Mouse (Mus musculus) urinary bladder, postnatal 0 days (tissue): ENCODE results near the gene Leng9. TPM values are rescaled to one million over a fixed set of nuclear protein-coding genes. Genes with fewer than 3 reads are reported as not detected.

Experiments used
- polyA plus RNA-seq: library from polyadenylated mRNA; unstranded; fragments of >200 nt; fragmentation: Nextera tagmentation; extraction: Ambion mirVana; gene quantifications from 2 replicates; pipeline ENCODE4 v1.2.1, GENCODE M21; 2015

Gene Leng9
- 4.5 TPM in 2 replicates for polyA plus RNA-seq

GRCm38 (mm10) chr7:4150059-4150541 is at the start of gene Leng9:
TSS of gene Leng9 (minus strand) at chr7:4150374.

GRCm38 (mm10) chr7:4164090-4164910 is 14.1 kb upstream of the Leng9 start, which contains the start of gene Cdc42ep5:
TSS of gene Cdc42ep5 (minus strand) at chr7:4164860.

GRCm38 (mm10) chr7:4136771-4137531 is 13.2 kb downstream of the Leng9 start, which contains the start of gene Leng8:
TSS of gene Leng8 (plus strand) at chr7:4137039.

GRCm38 (mm10) chr7:4119344-4119902 is 30.8 kb downstream of the Leng9 start, which contains the start of gene Ttyh1:
TSS of gene Ttyh1 (plus strand) at chr7:4119408.

Other genes with a start within 250 kb of the Leng9 start
- 0.08 and 0.17 TPM in 2 replicates for gene Lilra6, start 234.9 kb downstream of the Leng9 start, polyA plus RNA-seq
- gene Lair1, start 87.2 kb downstream of the Leng9 start, polyA plus RNA-seq, result 0.67 and 3.2 TPM in 2 replicates
- 2.1 and 3.8 TPM in 2 replicates for gene Ttyh1, start 31.0 kb downstream of the Leng9 start, polyA plus RNA-seq
- 28.5 and 29.3 TPM in 2 replicates for gene Leng8, start 13.3 kb downstream of the Leng9 start, polyA plus RNA-seq
- 86.7 and 89.6 TPM in 2 replicates for gene Cdc42ep5, start 14.5 kb upstream of the Leng9 start, polyA plus RNA-seq
- 0.23 and 0.27 TPM in 2 replicates for gene Lilra5, start 87.4 kb upstream of the Leng9 start, polyA plus RNA-seq
- gene Ncr1, start 187.3 kb upstream of the Leng9 start, polyA plus RNA-seq, result not detected in 2 replicates
- gene Gp6, start 247.4 kb upstream of the Leng9 start, polyA plus RNA-seq, result 0.13 and 0.37 TPM in 2 replicates